Mouse (Mus musculus) liver, postnatal 0 days (tissue): ENCODE data around the gene Stk38.
"Not testable (repeated sequence)": the region's sequence is repeated elsewhere in the genome, so short reads cannot be mapped to it uniquely, and the experiment has no call there.

Experiments used
- CTCF ChIP-seq: sonication (generic); IDR thresholded peaks from 2 replicates; pipeline ENCODE4 v1.5.1; 2016; ENCODE audit warnings: antibody characterized with exemption, low read depth
- EP300 ChIP-seq: IDR thresholded peaks from 2 replicates; pipeline ENCODE4 v1.6.1; 2016; ENCODE audit warnings: antibody characterized with exemption, low read depth, mild to moderate bottlenecking

DNA sequence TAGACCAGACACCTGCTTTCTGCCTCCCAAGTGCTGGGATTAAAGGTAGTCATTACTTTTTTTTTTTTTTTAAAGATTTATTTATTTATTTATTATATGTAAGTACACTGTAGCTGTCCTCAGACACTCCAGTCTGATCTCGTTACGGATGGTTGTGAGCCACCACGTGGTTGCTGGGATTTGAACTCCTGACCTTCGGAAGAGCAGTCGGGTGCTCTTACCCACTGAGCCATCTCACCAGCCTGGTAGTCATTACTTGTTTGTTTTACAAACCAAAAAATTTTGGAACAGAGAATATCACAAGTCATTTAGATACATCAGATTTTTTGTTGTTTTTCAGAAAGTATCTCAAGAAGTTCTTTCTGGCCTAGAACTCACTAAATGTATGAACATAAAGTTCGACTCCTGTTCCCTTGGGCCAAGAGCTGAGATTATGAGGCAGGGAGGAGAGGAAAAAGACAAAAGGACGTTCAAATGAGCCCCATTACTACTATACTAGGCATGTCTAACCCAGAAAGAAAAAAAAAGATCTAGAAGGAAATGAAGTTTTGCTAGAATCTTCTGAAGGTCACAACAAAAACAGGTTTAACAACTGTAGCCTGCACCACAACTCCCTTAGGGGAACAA lies 23.4 kb upstream of the Stk38 start:
- not testable (repeated sequence) for TF ChIP-seq CTCF, EP300
